Mouse (Mus musculus) myocyte (in vitro differentiated cells): ENCODE measurements around the gene Nfkb1. TPM values are rescaled to one million over a fixed set of nuclear protein-coding genes. Genes with fewer than 3 reads are reported as not detected.

Experiments used
- H3K27me3 ChIP-seq: one replicate; pipeline ENCODE4 v1.6.1; 2011; ENCODE audit not compliant: control insufficient read depth, insufficient read depth, insufficient read length
- H3K36me3 ChIP-seq: one replicate; pipeline ENCODE4 v1.6.1; 2011; ENCODE audit not compliant: control insufficient read depth, insufficient read depth
- H3K4me2 ChIP-seq: one replicate; pipeline ENCODE4 v1.6.1; 2011; ENCODE audit warnings: low read depth, control low read depth
- H3K4me3 ChIP-seq: one replicate; pipeline ENCODE4 v1.5.1; 2011; ENCODE audit warnings: mild to moderate bottlenecking, control low read depth, moderate library complexity
- H3K79me2 ChIP-seq: one replicate; pipeline ENCODE4 v1.6.1; 2011; ENCODE audit not compliant: control insufficient read depth, insufficient read depth
- H3ac ChIP-seq: one replicate; pipeline ENCODE4 v1.6.1; 2011; ENCODE audit not compliant: control insufficient read depth, insufficient read length
- CEBPB ChIP-seq: IDR thresholded peaks from 2 replicates; pipeline ENCODE4 v1.6.1; 2011; ENCODE audit warnings: mild to moderate bottlenecking, moderate library complexity; ENCODE audit not compliant: poor library complexity, insufficient read depth, severe bottlenecking
- E2F4 ChIP-seq: IDR thresholded peaks from one replicate; pipeline ENCODE4 v1.6.1; 2011; ENCODE audit warnings: mild to moderate bottlenecking, control low read depth, moderate library complexity; ENCODE audit not compliant: insufficient read depth
- MAX ChIP-seq: IDR thresholded peaks from one replicate; pipeline ENCODE4 v1.6.1; 2011; ENCODE audit warnings: low read depth, mild to moderate bottlenecking, control low read depth
- MYOD1 ChIP-seq, 3 experiments: IDR thresholded peaks; one replicate each; pipeline ENCODE4 v1.6.1; 2011; ENCODE audit warnings: control low read depth in 2 of 3, low read depth in 2 of 3, mild to moderate bottlenecking in 2 of 3, moderate library complexity in 1 of 3; ENCODE audit not compliant: insufficient read length in 2 of 3, control insufficient read depth in 1 of 3
- MYOG ChIP-seq, 3 experiments: IDR thresholded peaks; one replicate each; pipeline ENCODE4 v1.6.1; 2011; ENCODE audit warnings: control low read depth in 2 of 3, low read depth in 2 of 3, mild to moderate bottlenecking in 2 of 3; ENCODE audit not compliant: insufficient read length in 2 of 3, control insufficient read depth in 1 of 3, insufficient read depth in 1 of 3
- POLR2A ChIP-seq: IDR thresholded peaks from one replicate; pipeline ENCODE4 v1.6.1; 2011; ENCODE audit warnings: low read depth, mild to moderate bottlenecking, control low read depth, moderate library complexity; ENCODE audit not compliant: insufficient read length
- POLR2AphosphoS2 ChIP-seq: IDR thresholded peaks from one replicate; pipeline ENCODE4 v1.6.1; 2011; ENCODE audit warnings: low read depth, control low read depth; ENCODE audit not compliant: insufficient read length
- REST ChIP-seq: IDR thresholded peaks from one replicate; pipeline ENCODE4 v1.6.1; 2011; ENCODE audit warnings: mild to moderate bottlenecking, control low read depth, moderate library complexity; ENCODE audit not compliant: insufficient read depth, insufficient read length
- SRF ChIP-seq: IDR thresholded peaks from one replicate; pipeline ENCODE4 v1.6.1; 2011; ENCODE audit warnings: low read depth; ENCODE audit not compliant: control insufficient read depth, insufficient read length
- TCF12 ChIP-seq: IDR thresholded peaks from one replicate; pipeline ENCODE4 v1.6.1; 2011; ENCODE audit warnings: mild to moderate bottlenecking, control low read depth; ENCODE audit not compliant: poor library complexity, insufficient read depth, severe bottlenecking
- TCF3 ChIP-seq: IDR thresholded peaks from one replicate; pipeline ENCODE4 v1.6.1; 2011; ENCODE audit warnings: low read depth, control low read depth; ENCODE audit not compliant: insufficient read length
- USF1 ChIP-seq: IDR thresholded peaks from one replicate; pipeline ENCODE4 v1.6.1; 2011; ENCODE audit warnings: low read depth, mild to moderate bottlenecking, control low read depth, moderate library complexity
- polyA plus RNA-seq: library from polyadenylated mRNA; unstranded; fragments of >200 nt; fragmentation: generic; extraction: Trizol; gene quantifications from one replicate; pipeline ENCODE4 v1.2.1, GENCODE M21; 2012; ENCODE audit warnings: missing spikeins

Gene Nfkb1
- polyA plus RNA-seq, result 35.3 TPM

DNA sequence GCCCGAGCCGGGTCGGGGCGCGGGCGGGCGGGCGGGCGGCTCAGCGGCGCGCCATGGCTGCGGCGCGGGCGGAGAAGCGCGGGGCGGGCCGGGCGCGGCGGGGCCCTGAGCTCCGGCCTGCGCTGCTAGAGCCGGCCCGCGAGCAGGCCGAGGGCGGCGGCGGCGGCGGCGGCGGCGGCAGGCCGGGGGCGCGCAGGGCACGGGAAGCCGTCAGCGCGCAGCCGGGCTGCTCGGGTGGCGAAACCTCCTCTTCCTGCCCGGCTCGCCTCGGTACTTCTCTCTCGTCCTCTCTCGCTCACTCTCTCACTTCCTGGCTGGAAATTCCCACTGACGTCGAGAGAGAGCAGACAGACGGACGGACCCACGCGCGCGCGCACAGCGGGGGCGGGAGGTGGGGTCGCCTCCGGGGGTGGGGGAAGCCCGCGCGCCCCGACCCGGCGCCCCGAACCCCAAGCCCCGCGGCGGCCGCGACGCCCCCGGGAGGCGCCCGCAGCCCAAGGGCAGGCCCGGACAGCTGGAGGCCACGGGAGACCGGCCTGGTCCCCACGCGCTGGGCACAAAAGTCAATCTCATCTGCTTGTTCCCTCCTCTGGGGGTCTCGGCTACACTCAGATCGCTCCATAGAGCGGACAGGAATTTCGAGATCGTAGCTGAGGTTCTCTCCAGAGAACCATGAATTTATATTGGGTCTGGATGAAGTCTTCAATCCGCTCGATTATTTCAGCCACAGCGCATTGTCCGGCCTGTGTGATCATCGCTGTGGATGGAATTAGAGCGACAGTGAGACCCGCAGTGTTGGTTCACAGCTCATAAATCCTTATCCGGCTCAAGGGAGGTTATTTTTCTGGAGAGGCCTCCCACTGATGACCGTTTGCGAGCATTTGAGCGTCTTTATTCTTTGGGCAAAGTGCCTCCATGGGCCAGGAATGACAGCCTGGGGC lies at the start of gene Nfkb1:
Nfkb1 (minus strand) TSS at position 357 of the 941 bp plus-strand sequence.
- Histone ChIP-seq H3K4me3 (peak within 1 kb of the TSS; percentile 65), H3ac (peak within 1 kb of the TSS; percentile 99), H3K79me2 (peaks cover 53% of the 10 kb centered on the region), H3K4me2 (peak within 1 kb of the TSS; percentile 97), H3K36me3 (no peaks in the 10 kb centered on the region), H3K27me3 (no peaks in the 10 kb centered on the region)
- TF ChIP-seq MYOD1 (IDR thresholded peaks at IDR 0.05; ENCODE audit: control insufficient read depth in 1 of 3, insufficient read length in 2 of 3, low read depth in 2 of 3) (peak in 2 of 3 experiments; percentile 12 to 47), POLR2AphosphoS2 (peak; percentile 56), POLR2A (peak; percentile 63), MYOG (IDR thresholded peaks at IDR 0.05; ENCODE audit: control insufficient read depth in 1 of 3, insufficient read depth in 1 of 3, insufficient read length in 2 of 3, low read depth in 2 of 3) (peak in 2 of 3 experiments; percentile 22 to 59), REST (no peak)

DNA sequence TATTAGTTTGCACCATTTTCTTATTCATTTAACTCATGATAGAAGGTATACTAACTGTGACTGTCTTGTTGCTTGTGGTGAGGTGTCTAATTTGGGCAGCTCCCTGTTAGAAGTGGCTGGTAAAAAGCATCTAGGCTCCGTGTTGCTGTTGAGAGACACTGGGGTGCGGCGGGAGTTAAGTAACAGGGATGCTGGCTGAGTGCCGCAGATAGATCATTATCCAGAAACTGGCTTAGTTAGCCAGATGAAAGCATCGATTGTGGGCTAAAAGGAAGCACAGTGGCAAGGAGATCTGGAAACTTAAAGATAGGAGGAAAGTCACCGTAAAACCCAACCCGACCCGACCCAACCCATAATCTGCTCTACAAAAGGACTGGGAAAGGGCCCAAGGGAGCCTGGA lies 49.4 kb upstream of the Nfkb1 start:
- Histone ChIP-seq H3K36me3 (no peaks in the 10 kb centered on the region), H3ac (no peak overlapping the region), H3K4me3 (no peak overlapping the region), H3K79me2 (no peaks in the 10 kb centered on the region), H3K27me3 (no peaks in the 10 kb centered on the region), H3K4me2 (no peak overlapping the region)
- TF ChIP-seq REST (no peak), MYOG (IDR thresholded peaks at IDR 0.05; ENCODE audit: control insufficient read depth in 1 of 3, insufficient read depth in 1 of 3, insufficient read length in 2 of 3, low read depth in 2 of 3) (no peak), MAX (no peak), SRF (no peak), POLR2A (no peak), TCF3 (no peak), POLR2AphosphoS2 (no peak), E2F4 (no peak), MYOD1 (IDR thresholded peaks at IDR 0.05; ENCODE audit: control insufficient read depth in 1 of 3, insufficient read length in 2 of 3, low read depth in 2 of 3) (no peak), USF1 (no peak), CEBPB (no peak), TCF12 (no peak)

DNA sequence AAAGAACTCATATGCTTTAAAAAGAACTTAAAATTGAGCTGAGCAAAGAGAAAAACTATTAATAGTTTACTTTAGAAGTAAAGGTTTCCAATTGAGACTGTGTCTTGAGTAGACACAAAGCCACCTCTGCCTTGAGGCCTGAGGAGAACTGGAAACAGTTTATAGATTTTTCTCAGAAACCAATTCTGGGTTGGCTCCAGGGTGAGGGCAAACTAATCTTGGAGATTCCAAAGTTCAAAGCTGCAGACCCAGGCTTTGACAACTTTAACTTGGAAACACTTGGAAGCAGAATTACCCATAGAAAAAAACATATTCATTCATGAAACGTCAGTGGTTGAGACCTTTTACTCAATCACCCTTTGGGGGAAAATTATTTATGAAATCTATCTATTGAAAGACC lies 43.4 kb upstream of the Nfkb1 start:
- Histone ChIP-seq H3K4me3 (no peak overlapping the region), H3K79me2 (no peaks in the 10 kb centered on the region), H3K4me2 (no peak overlapping the region), H3ac (no peak overlapping the region), H3K36me3 (no peaks in the 10 kb centered on the region), H3K27me3 (no peaks in the 10 kb centered on the region)
- TF ChIP-seq CEBPB, result no peak
- no peak for TF ChIP-seq REST
- no peak for TF ChIP-seq TCF12
- no peak for TF ChIP-seq E2F4
- no peak for TF ChIP-seq MYOG (IDR thresholded peaks at IDR 0.05; ENCODE audit: control insufficient read depth in 1 of 3, insufficient read depth in 1 of 3, insufficient read length in 2 of 3, low read depth in 2 of 3)
- no peak for TF ChIP-seq POLR2AphosphoS2
- no peak for TF ChIP-seq SRF
- no peak for TF ChIP-seq USF1

DNA sequence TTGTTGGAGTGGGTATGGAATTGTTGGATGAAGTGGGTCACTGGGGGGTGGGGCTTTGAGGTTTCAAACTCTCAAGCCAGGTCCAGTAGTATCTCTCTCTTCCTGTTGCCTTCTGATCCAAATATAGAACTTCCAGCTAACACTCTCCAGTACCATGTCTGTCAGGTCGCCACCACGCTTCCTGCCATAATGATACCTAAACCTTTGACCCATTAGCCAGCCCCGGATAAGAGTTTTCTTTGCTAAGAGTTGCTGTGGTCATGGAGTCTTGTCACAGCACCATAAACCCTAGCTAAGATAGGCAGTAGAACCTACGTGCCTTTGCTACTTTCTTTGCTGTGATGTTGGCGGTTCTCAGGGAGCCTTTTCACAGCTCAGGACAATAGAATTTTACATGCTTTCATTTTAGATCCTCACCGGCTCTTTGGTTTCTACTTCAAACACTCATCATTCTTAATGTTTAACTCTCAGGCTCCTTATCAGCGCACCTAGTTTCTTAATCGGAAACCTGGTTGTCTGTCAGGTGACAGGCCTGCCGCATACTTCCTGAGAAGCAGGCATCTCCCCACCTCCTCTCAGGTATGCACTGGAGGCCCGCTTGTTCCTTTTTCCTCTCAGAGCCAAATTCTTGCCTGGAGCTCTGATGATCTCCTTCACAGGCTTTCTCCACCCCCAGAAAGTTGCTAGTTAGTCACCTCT lies 41.5 kb upstream of the Nfkb1 start:
- Histone ChIP-seq H3K79me2 (no peaks in the 10 kb centered on the region), H3K4me2 (no peak overlapping the region), H3K27me3 (no peaks in the 10 kb centered on the region), H3K4me3 (no peak overlapping the region), H3K36me3 (no peaks in the 10 kb centered on the region), H3ac (no peak overlapping the region)
- TF ChIP-seq TCF12, result no peak
- no peak for TF ChIP-seq TCF3
- TF ChIP-seq USF1, result no peak
- TF ChIP-seq CEBPB, result no peak
- no peak for TF ChIP-seq E2F4
- TF ChIP-seq SRF, result no peak
- TF ChIP-seq POLR2AphosphoS2, result no peak
- TF ChIP-seq MAX, result no peak
- no peak for TF ChIP-seq MYOG (IDR thresholded peaks at IDR 0.05; ENCODE audit: control insufficient read depth in 1 of 3, insufficient read depth in 1 of 3, insufficient read length in 2 of 3, low read depth in 2 of 3)
- TF ChIP-seq REST, result no peak
- no peak for TF ChIP-seq MYOD1 (IDR thresholded peaks at IDR 0.05; ENCODE audit: control insufficient read depth in 1 of 3, insufficient read length in 2 of 3, low read depth in 2 of 3)
